Mouse (Mus musculus) retina, adult 2 months (tissue): Measurements from ENCODE around the gene Ank2.
"Not testable (repeated sequence)": the region's sequence is repeated elsewhere in the genome, so short reads cannot be mapped to it uniquely, and the experiment has no call there.

Experiments used
- DNase-seq: peaks from one replicate; pipeline ENCODE4 v3.0.0-alpha.2; 2012; ENCODE audit warnings: low read depth, low spot score

Ank2 gene

GRCm38 (mm10) chr3:127361384-127361783 lies 137.8 kb downstream of the Ank2 start:
- DNase-seq, result no peak

- DNase-seq, result no peak
Measured at GRCm38 (mm10) chr3:127355252-127355651, 143.9 kb downstream of the Ank2 start.

- DNase-seq, result no peak
Measured at GRCm38 (mm10) chr3:127350602-127351362, 148.4 kb downstream of the Ank2 start.

GRCm38 (mm10) chr3:127348926-127349325 lies 150.2 kb downstream of the Ank2 start:
- no peak for DNase-seq

GRCm38 (mm10) chr3:127345860-127346459 lies 153.2 kb downstream of the Ank2 start:
- DNase-seq, result no peak

- DNase-seq, result no peak
Measured at GRCm38 (mm10) chr3:127341300-127341699, 157.8 kb downstream of the Ank2 start.

GRCm38 (mm10) chr3:127334876-127335275 lies 164.3 kb downstream of the Ank2 start:
- DNase-seq, result no peak

- no peak for DNase-seq
Measured at GRCm38 (mm10) chr3:127331562-127331961, 167.6 kb downstream of the Ank2 start.

GRCm38 (mm10) chr3:127326355-127326754 lies 172.8 kb downstream of the Ank2 start:
- no peak for DNase-seq

GRCm38 (mm10) chr3:127322870-127323269 lies 176.3 kb downstream of the Ank2 start:
- DNase-seq, result peak; percentile 48

GRCm38 (mm10) chr3:127321645-127322044 lies 177.5 kb downstream of the Ank2 start:
- no peak for DNase-seq

- not testable (repeated sequence) for DNase-seq
Measured at GRCm38 (mm10) chr3:127321031-127321430, 178.1 kb downstream of the Ank2 start.

GRCm38 (mm10) chr3:127320311-127320710 lies 178.8 kb downstream of the Ank2 start:
- no peak for DNase-seq

- no peak for DNase-seq
Measured at GRCm38 (mm10) chr3:127317641-127318040, 181.5 kb downstream of the Ank2 start.

- DNase-seq, result no peak
Measured at GRCm38 (mm10) chr3:127316717-127317116, 182.4 kb downstream of the Ank2 start.

- DNase-seq, result no peak
Measured at GRCm38 (mm10) chr3:127311521-127311920, 187.6 kb downstream of the Ank2 start.

- no peak for DNase-seq
Measured at GRCm38 (mm10) chr3:127310079-127310478, 189.1 kb downstream of the Ank2 start.

- no peak for DNase-seq
Measured at GRCm38 (mm10) chr3:127303957-127304553, 195.1 kb downstream of the Ank2 start.

GRCm38 (mm10) chr3:127303041-127303440 lies 196.1 kb downstream of the Ank2 start:
- no peak for DNase-seq

- DNase-seq, result no peak
Measured at GRCm38 (mm10) chr3:127300790-127301189, 198.4 kb downstream of the Ank2 start.

GRCm38 (mm10) chr3:127295921-127296320 lies 203.2 kb downstream of the Ank2 start:
- no peak for DNase-seq

GRCm38 (mm10) chr3:127294610-127295349 lies 204.4 kb downstream of the Ank2 start:
- DNase-seq, result no peak
